Mouse (Mus musculus) bone marrow macrophage, adult 2 months (primary cell): ENCODE data around the gene Slc38a3.

Experiments used
- CTCF ChIP-seq: IDR thresholded peaks from 2 replicates; pipeline ENCODE4 v1.5.1; 2012; ENCODE audit warnings: low read depth, mild to moderate bottlenecking, low read length, moderate library complexity
- POLR2A ChIP-seq: IDR thresholded peaks from 2 replicates; pipeline ENCODE4 v1.6.1; 2012; ENCODE audit warnings: mild to moderate bottlenecking, low read depth, low read length, borderline replicate concordance

DNA sequence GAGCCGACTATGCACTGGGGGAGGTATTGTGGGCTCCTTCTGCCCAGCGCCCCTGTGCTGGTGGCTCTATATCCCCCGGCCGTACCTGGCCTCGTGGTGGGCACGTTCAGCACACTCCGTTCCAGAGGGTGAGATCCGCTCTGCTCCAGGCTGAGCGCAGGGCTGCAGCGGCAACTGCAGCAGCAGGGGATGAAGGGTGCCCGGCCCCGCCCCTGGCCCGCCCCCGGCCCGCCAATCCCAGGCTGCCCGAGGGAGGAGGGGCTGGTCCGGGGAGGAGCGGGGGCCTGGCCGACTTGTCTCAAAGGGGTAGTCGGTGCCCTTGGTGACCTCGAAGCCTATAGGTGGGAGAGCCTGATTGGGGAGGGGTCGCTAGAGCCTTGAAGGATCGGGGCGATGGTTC is 2.1 kb downstream of the Slc38a3 start:
- TF ChIP-seq CTCF (no peak), POLR2A (no peak)
